Mouse (Mus musculus) heart, adult 2 months (tissue): Measurements from ENCODE around the gene Kif1c. TPM values are rescaled to one million over a fixed set of nuclear protein-coding genes. Genes with fewer than 3 reads are reported as not detected.
A peak's percentile ranks its signal among the peaks of the same experiment; 100 is the strongest.

Experiments
- DNase-seq, 2 experiments: peaks; one replicate each; pipeline ENCODE4 v3.0.0; 2021
- H3K27ac ChIP-seq: fragments of 200-600 bp; 2 replicates; pipeline ENCODE4 v1.8.1; 2022
- H3K27me3 ChIP-seq: fragments of 200-500 bp; 2 replicates; pipeline ENCODE4 v1.6.1; 2012; ENCODE audit warnings: mild to moderate bottlenecking, low read length, inconsistent platforms, mixed read lengths; ENCODE audit not compliant: control insufficient read depth, insufficient read depth
- H3K36me3 ChIP-seq: fragments of 200-500 bp; 2 replicates; pipeline ENCODE4 v1.6.1; 2012; ENCODE audit warnings: low read length, inconsistent platforms; ENCODE audit not compliant: control insufficient read depth, insufficient read depth
- H3K4me1 ChIP-seq: fragments of 200-500 bp; 2 replicates; pipeline ENCODE4 v1.6.1; 2011; ENCODE audit warnings: low read length; ENCODE audit not compliant: control insufficient read depth, insufficient read depth
- H3K4me3 ChIP-seq: fragments of 200-600 bp; 2 replicates; pipeline ENCODE4 v1.8.1; 2022
- H3K79me2 ChIP-seq: fragments of 200-500 bp; replicated peaks from 2 replicates; pipeline ENCODE4 v1.6.1; 2012; ENCODE audit warnings: mild to moderate bottlenecking, inconsistent platforms, low read length, moderate library complexity, mixed read lengths; ENCODE audit not compliant: control insufficient read depth, insufficient read depth
- H3K9ac ChIP-seq: fragments of 200-500 bp; 2 replicates; pipeline ENCODE4 v1.6.1; 2012; ENCODE audit warnings: low read depth, mild to moderate bottlenecking, control low read depth, inconsistent platforms, low read length, mixed read lengths
- CTCF ChIP-seq: fragments of 200-600 bp; IDR thresholded peaks from 2 replicates; pipeline ENCODE4 v1.8.1; 2022; ENCODE audit warnings: antibody characterized with exemption, mild to moderate bottlenecking, moderate library complexity
- EP300 ChIP-seq: fragments of 200-500 bp; IDR thresholded peaks from 2 replicates; pipeline ENCODE4 v1.6.1; 2011; ENCODE audit warnings: low read depth, low read length, control low read depth; ENCODE audit not compliant: insufficient read depth
- POLR2A ChIP-seq: fragments of 200-500 bp; IDR thresholded peaks from 2 replicates; pipeline ENCODE4 v1.6.1; 2011; ENCODE audit warnings: mild to moderate bottlenecking, low read depth, low read length, control low read depth; ENCODE audit not compliant: insufficient read depth
- WGBS: fragments of 180-500 bp; shearing (Covaris S2); methylation state at CpG from one replicate; pipeline ENCODE4 v1.1.7; 2018; 5-methylcytosine and 5-hydroxymethylcytosine counted together
- intact Hi-C: fragments of 180-260 bp; cut with DNase I; formaldehyde crosslinking; loops from one replicate; pipeline ENCODE4 v1.15.1; 2025
- long read RNA-seq: library from polyadenylated mRNA; stranded (forward); transcript quantifications from one replicate; pipeline ENCODE4 v2.0.0, GENCODE M21; 2021
- polyA plus RNA-seq: library from polyadenylated mRNA; depleted of rRNA; stranded (reverse); fragments of >200 nt; gene quantifications from 2 replicates; pipeline ENCODE4 v1.2.3, GENCODE M21; 2012; rRNA removed
- total RNA-seq, 2 experiments: library from RNA; stranded (reverse); gene quantifications; 2 replicates each; pipeline ENCODE4 v1.2.3; 2021

Gene Kif1c
- 100 to 1,000 TPM; 477 to 524 TPM for total RNA-seq
- polyA plus RNA-seq, result 153 and 228 TPM in 2 replicates
- long read RNA-seq, partial matches to known transcripts, result 1 of 21 reads
- long read RNA-seq, other reads (novel, unspliced or antisense), result 20 of 21 reads

- WGBS, result 2% methylated on average over 69 of the region's 69 CpGs
- DNase-seq, result peak; percentile 97 to 99
- intact Hi-C loops, result loop anchor here (1.0 to 2.0 kb wide), 3 partner anchors 12 to 53 kb away; partner anchors contain the start of genes Camta2, Rnf167, Slc25a11 and Spag7
These were observed at the start of gene Kif1c, which contains the start of gene Inca1 for GRCm38 (mm10) chr11:70699722-70700556. Gene Kif1c, plus strand, starts transcription at chr11:70700548. Gene Inca1, minus strand, starts transcription at chr11:70700155.

DNA sequence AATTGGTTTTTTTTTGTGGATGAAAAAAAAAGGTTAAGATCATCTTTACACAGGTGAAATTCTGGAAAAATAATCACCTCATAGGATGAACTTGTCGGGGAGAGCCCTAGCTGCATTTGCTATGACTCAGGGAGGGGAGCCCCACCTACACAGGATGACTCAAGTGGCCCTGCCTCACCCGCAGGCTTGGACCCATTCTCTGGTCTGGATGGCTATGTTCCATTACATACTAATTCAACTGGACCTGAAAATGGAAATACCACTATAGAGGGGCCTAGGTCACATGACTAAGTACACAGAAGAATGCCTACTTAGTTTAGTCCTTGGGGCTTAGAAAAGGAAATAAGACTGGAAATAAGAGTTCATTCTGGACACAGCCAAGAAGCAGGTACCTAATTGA lies 49.0 kb upstream of the Kif1c start:
- Histone ChIP-seq H3K36me3 (peaks cover 29% of the 10 kb centered on the region), H3K27ac (no peak overlapping the region), H3K79me2 (peaks cover 8% of the 10 kb centered on the region), H3K4me3 (no peak overlapping the region), H3K9ac (no peak overlapping the region), H3K4me1 (peaks cover 6% of the 10 kb centered on the region), H3K27me3 (no peaks in the 10 kb centered on the region)
- 0 out of 2 replicates have a peak, but pooled peaks have one; percentile 6 for TF ChIP-seq EP300
- TF ChIP-seq POLR2A, result no peak
- 21% methylated on average over 2 of the region's 2 CpGs for WGBS
- peak; percentile 18 to 23 for DNase-seq
- intact Hi-C loops, result no loop called here

More at GRCm38 (mm10) chr11:70699722-70700556, at the start of gene Kif1c, which contains the start of gene Inca1:
- Histone ChIP-seq H3K9ac (peak within 1 kb of the TSS; percentile 91), H3K36me3 (peaks cover 5% of the 10 kb centered on the region; the same call in 1 of the 2 replicates), H3K4me1 (peaks cover 6% of the 10 kb centered on the region), H3K27me3 (no peaks in the 10 kb centered on the region), H3K4me3 (peak within 1 kb of the TSS; percentile 92), H3K79me2 (peaks cover 2% of the 10 kb centered on the region; the same call in 1 of the 2 replicates), H3K27ac (peak within 1 kb of the TSS; percentile 100)
- TF ChIP-seq EP300 (peak; percentile 84; the same call in 1 of the 2 replicates), CTCF (no peak), POLR2A (peak; percentile 97)

DNA sequence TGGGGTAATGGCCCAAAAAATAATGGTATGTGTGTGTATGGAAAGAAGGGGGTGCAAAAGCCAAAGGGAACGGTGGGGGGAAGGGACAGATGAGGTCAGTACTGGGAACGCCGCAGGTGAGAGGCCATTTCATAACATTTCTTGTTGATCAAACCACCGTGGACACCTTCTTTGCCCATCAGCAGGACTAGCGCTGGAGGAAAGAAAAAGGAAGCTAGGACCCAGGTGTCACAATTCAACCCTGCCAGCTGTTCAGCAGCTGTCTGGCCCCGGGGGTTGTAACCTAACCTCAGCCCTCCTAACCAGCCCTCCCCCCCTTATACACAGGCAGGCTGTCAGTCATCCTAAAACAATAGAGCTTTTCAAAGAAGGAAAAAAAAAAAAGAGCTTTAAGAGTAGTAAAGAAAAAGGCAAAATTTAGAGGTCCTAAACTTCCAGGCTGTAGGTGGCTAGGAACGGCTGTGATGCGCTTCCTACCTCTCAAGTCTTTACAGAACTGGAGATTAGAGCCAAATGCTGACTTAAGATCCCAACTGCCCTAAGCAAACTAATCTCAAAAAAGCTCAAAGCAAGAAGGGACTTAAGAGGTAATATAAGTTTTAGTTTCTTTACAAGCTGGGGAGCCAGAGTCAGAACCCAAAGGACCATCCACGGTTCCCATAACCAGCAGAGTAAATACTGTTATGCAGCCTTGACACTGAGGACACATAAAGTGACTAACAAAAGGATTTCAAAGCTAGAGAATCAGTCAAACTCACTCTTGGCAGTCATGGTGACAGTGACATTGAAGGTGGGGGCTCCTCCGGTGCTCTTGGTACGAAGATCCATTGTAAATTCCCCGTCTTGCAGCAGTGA lies 48.1 kb upstream of the Kif1c start:
- Histone ChIP-seq H3K27ac (peak overlapping the region; percentile 99), H3K36me3 (peaks cover 29% of the 10 kb centered on the region), H3K4me3 (peak overlapping the region; percentile 100), H3K9ac (no peak overlapping the region), H3K4me1 (peaks cover 6% of the 10 kb centered on the region), H3K79me2 (peaks cover 8% of the 10 kb centered on the region), H3K27me3 (no peaks in the 10 kb centered on the region)
- intact Hi-C loops, result no loop called here
- peak; percentile 16 to 26 for DNase-seq
- TF ChIP-seq CTCF (no peak), POLR2A (no peak; the same call in 1 of the 2 replicates)
- WGBS, result 26% methylated on average over 12 of the region's 12 CpGs

DNA sequence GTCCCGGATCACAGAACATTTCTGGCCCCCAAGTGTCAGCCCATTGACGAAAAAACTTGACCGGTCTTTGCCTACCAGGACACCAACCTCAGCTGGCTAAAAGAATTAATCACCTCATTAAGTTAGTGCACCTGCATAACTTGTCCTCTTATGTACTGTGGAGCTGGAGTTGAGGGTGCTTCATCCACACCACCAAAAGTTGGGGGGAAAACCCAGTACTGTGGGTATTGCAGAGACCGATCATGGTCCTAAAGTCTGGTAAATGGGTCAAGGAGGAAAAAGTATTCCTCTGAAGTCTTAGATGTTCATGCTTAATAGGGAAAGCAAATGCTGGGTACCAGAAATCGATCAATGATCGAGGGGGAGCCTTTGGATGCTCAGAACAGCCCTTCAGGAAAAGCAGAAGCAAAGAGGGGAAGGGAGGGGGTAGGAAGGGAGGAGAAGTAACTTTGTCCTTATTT lies 47.4 kb upstream of the Kif1c start:
- Histone ChIP-seq H3K4me3 (peak overlapping the region; percentile 100), H3K36me3 (peaks cover 29% of the 10 kb centered on the region), H3K4me1 (peaks cover 5% of the 10 kb centered on the region), H3K27ac (peak overlapping the region; percentile 99), H3K27me3 (no peaks in the 10 kb centered on the region), H3K9ac (peak overlapping the region; percentile 15; the same call in 1 of the 2 replicates), H3K79me2 (peaks cover 5% of the 10 kb centered on the region)
- intact Hi-C loops, result no loop called here
- peak in 1 of 2 experiments; percentile 4 for DNase-seq
- TF ChIP-seq EP300, result no peak
- no peak for TF ChIP-seq CTCF
- no peak for TF ChIP-seq POLR2A
- WGBS, result 17% methylated on average over 6 of the region's 6 CpGs

GRCm38 (mm10) chr11:70653345-70654197 lies 46.8 kb upstream of the Kif1c start:
- under 1% methylated on average over 63 of the region's 63 CpGs for WGBS
- H3K4me3 ChIP-seq, result peak overlapping the region; percentile 100
- intact Hi-C loops, result loop anchor here (2.0 kb wide), 1 partner anchor 15 kb away; the partner anchor contains the start of gene Spag7
- H3K4me1 ChIP-seq, result peaks cover 4% of the 10 kb centered on the region
- peak; percentile 86 for DNase-seq
- peaks cover 4% of the 10 kb centered on the region for H3K79me2 ChIP-seq
- H3K27ac ChIP-seq, result peak overlapping the region; percentile 99
- no peaks in the 10 kb centered on the region for H3K27me3 ChIP-seq
- H3K9ac ChIP-seq, result peak overlapping the region; percentile 98
- TF ChIP-seq POLR2A (peak; percentile 54; the same call in 1 of the 2 replicates), EP300 (no peak)
- H3K36me3 ChIP-seq, result peaks cover 25% of the 10 kb centered on the region
